Mouse (Mus musculus): ENCODE data around the gene P3h2. TPM values are rescaled to one million over a fixed set of nuclear protein-coding genes. Genes with fewer than 3 reads are reported as not detected.

Gene P3h2
- 1.2 TPM in 2 replicates for polyA plus RNA-seq (2012; rRNA removed; ENCODE audit: low replicate concordance)

GRCm38 (mm10) chr16:26105115-26105974 is at the start of gene P3h2:
TSS of gene P3h2 (minus strand) at chr16:26105784.

Measured in duodenum, adult 2 months (tissue).